Comparison of ENCODE assay signal across 28 mouse cellular contexts in genomic region chrX:86950940-86951339, GRCm38 (mm10).
DNase-seq lines count a peak whose midpoint lies in the region; ATAC-seq and TF ChIP-seq lines count a peak whose summit lies in the region.
"Had no signal": no experiment of that assay in that cellular context is flagged by ENCODE, and none has a peak within 500 bp of the region (broad histone marks: within the 10 kb centered on the region; RNA-seq: fewer than 3 reads in every experiment).

No protein-coding gene starts in this region.

- dilution Hi-C loops in CH12.LX (cut with MboI; ENCODE audit: extremely low pct_ligation_motif_present, extremely low pct_unique_long_range_greater_than_20kb, low sequenced_read_pairs) = no loop called here

- no peak overlapping the region for H3K4me2 ChIP-seq in CH12.LX (ENCODE audit: insufficient read depth, low read depth, poor library complexity, severe bottlenecking)
- H3K4me2 ChIP-seq: embryonic facial prominence, embryonic 12.5 days; embryonic facial prominence, embryonic 15.5 days; heart, embryonic 12.5 days; heart, embryonic 15.5 days; hindbrain, embryonic 14.5 days had no signal

- no peaks in the 10 kb centered on the region for H3K36me3 ChIP-seq in megakaryocyte, embryonic 14.5 days (replicated peaks; ENCODE audit: low read length)
- H3K36me3 ChIP-seq in CH12.LX (replicated peaks in 1 of 2; ENCODE audit: control insufficient read depth in 1 of 2, insufficient read depth in 1 of 2, low read length in 1 of 2) = no peaks in the 10 kb centered on the region
- H3K36me3 ChIP-seq: embryonic facial prominence, embryonic 12.5 days; embryonic facial prominence, embryonic 15.5 days; G1E; heart, embryonic 12.5 days; heart, embryonic 15.5 days had no signal

- no peak overlapping the region for H3K27ac ChIP-seq in CH12.LX (ENCODE audit: insufficient read depth, low read depth)
- H3K27ac ChIP-seq: embryonic facial prominence, embryonic 12.5 days; embryonic facial prominence, embryonic 15.5 days; heart, embryonic 15.5 days; hindbrain, embryonic 14.5 days; hindbrain, postnatal 0 days had no signal

- ATAC-seq in megakaryocyte, adult 5-6 weeks (ENCODE audit: poor library complexity, severe bottlenecking) = no peak
- ATAC-seq in hematopoietic stem cell, adult 5-6 weeks (replicated peaks in 1 of 2; ENCODE audit: insufficient read depth in 1 of 2, low FRiP score in 2 of 2, low TSS enrichment in 1 of 2, low read depth in 1 of 2, poor library complexity in 2 of 2, severe bottlenecking in 2 of 2) = peak; percentile 72 to 87
- no peak for ATAC-seq in megakaryocyte-erythroid progenitor cell, adult 5-6 weeks (replicated peaks; ENCODE audit: low FRiP score, low TSS enrichment, poor library complexity, severe bottlenecking)
- ATAC-seq: forebrain, embryonic 14.5 days; forebrain, postnatal 0 days; hindbrain, postnatal 0 days; inflammation-experienced regulatory T-cells, adult 6 months; intestine, embryonic 16.5 days; Patski had no signal

- TF ChIP-seq CTCF in CH12.LX (conservative IDR thresholded peaks at IDR 0.05 in 1 of 2, IDR thresholded peaks at IDR 0.05 in 1 of 2; ENCODE audit: low read depth in 2 of 2, low read length in 2 of 2) = no peak
- TF ChIP-seq CTCF in brain, embryonic 14.5 days (IDR thresholded peaks at IDR 0.05; ENCODE audit: borderline replicate concordance, extremely low read depth, insufficient read depth, insufficient read length) = no peak

- TF ChIP-seq EP300 in CH12.LX (IDR thresholded peaks at IDR 0.05; ENCODE audit: low read length) = no peak

- H3K9me3 ChIP-seq in megakaryocyte, embryonic 14.5 days = no peaks in the 10 kb centered on the region
- H3K9me3 ChIP-seq in CH12.LX (replicated peaks; ENCODE audit: low read length) = no peaks in the 10 kb centered on the region
- H3K9me3 ChIP-seq: embryonic facial prominence, embryonic 12.5 days; embryonic facial prominence, embryonic 15.5 days; G1E; heart, embryonic 12.5 days; heart, embryonic 15.5 days had no signal

- H3K4me1 ChIP-seq in megakaryocyte, embryonic 14.5 days = no peaks in the 10 kb centered on the region
- H3K4me1 ChIP-seq in CH12.LX (ENCODE audit: control insufficient read depth in 1 of 2, insufficient read depth in 2 of 2) = peaks cover 0 to 13% of the 10 kb centered on the region in 2 experiments; a peak in 2 of 4 replicates
- H3K4me1 ChIP-seq: embryonic facial prominence, embryonic 12.5 days; embryonic facial prominence, embryonic 15.5 days; heart, embryonic 12.5 days; heart, embryonic 15.5 days had no signal

- H3K9ac ChIP-seq in CH12.LX (ENCODE audit: insufficient read depth, low read depth) = no peak overlapping the region
- H3K9ac ChIP-seq: embryonic facial prominence, embryonic 12.5 days; embryonic facial prominence, embryonic 15.5 days; forebrain, postnatal 0 days; heart, embryonic 12.5 days; heart, embryonic 15.5 days; hindbrain, embryonic 14.5 days had no signal

- TF ChIP-seq RAD21 in CH12.LX (IDR thresholded peaks at IDR 0.05; ENCODE audit: low read depth, low read length) = no peak

- H3K4me3 ChIP-seq in megakaryocyte, embryonic 14.5 days (replicated peaks) = peak overlapping the region; percentile 76
- H3K4me3 ChIP-seq in CH12.LX (replicated peaks in 1 of 3; ENCODE audit: low read depth in 2 of 3, low read length in 2 of 3, poor library complexity in 1 of 3) = no peak overlapping the region
- H3K4me3 ChIP-seq: embryonic facial prominence, embryonic 12.5 days; embryonic facial prominence, embryonic 15.5 days; heart, embryonic 12.5 days; heart, embryonic 15.5 days had no signal

- no peak for TF ChIP-seq POLR2A in CH12.LX (IDR thresholded peaks at IDR 0.05; ENCODE audit: low read depth, low read length)
- no peak for TF ChIP-seq POLR2A in brain, embryonic 14.5 days (IDR thresholded peaks at IDR 0.05; ENCODE audit: borderline replicate concordance, extremely low read depth, insufficient read depth, insufficient read length, poor library complexity, severe bottlenecking)

- no peaks in the 10 kb centered on the region for H3K79me2 ChIP-seq in CH12.LX (replicated peaks; ENCODE audit: control insufficient read depth, extremely low read depth, insufficient read depth, poor library complexity, severe bottlenecking)

- peak; percentile 41 for DNase-seq in CH12.LX (ENCODE audit: extremely low read depth)
- peak; percentile 3 for DNase-seq in brain, embryonic 14.5 days (ENCODE audit: low read depth)
- DNase-seq in layer of hippocampus, adult 18-20 months (ENCODE audit: low spot score in 2 of 2) = no peak
- no peak for DNase-seq in cerebellum, adult 9-10 months
- DNase-seq: adrenal gland, adult 2 months; adrenal gland, postnatal 14 days; cerebellum, adult 2 months; cerebellum, postnatal 10 days; forebrain, postnatal 0 days; gastrocnemius, postnatal 14 days; heart, adult 18-20 months; heart, postnatal 10 days; heart, postnatal 36 days had no signal

- in situ Hi-C loops in CH12.LX (cut with MboI; ENCODE audit: low pct_ligation_motif_present, low pct_unique_long_range_greater_than_20kb, low sequenced_read_pairs) = no loop called here

- H3K27me3 ChIP-seq in megakaryocyte, embryonic 14.5 days (replicated peaks) = no peaks in the 10 kb centered on the region
- no peaks in the 10 kb centered on the region for H3K27me3 ChIP-seq in CH12.LX (replicated peaks)
- H3K27me3 ChIP-seq: embryonic facial prominence, embryonic 12.5 days; embryonic facial prominence, embryonic 15.5 days; heart, embryonic 12.5 days; heart, embryonic 15.5 days had no signal

TF ChIP-seq in CH12.LX, 34 proteins besides CTCF, POLR2A, EP300 and RAD21:
- TF ChIP-seq POLR2AphosphoS2 (IDR thresholded peaks at IDR 0.05; ENCODE audit: low read depth, low read length) (no peak), IRF4 (IDR thresholded peaks at IDR 0.05; ENCODE audit: low read depth, low read length) (peak; percentile 50; the same call in 1 of the 2 replicates), ETS1 (conservative IDR thresholded peaks at IDR 0.05; ENCODE audit: low read depth, low read length) (peak; percentile 29; the same call in 1 of the 2 replicates), BHLHE40 (IDR thresholded peaks at IDR 0.05; ENCODE audit: low read depth, low read length) (peak; percentile 71), HCFC1 (IDR thresholded peaks at IDR 0.05; ENCODE audit: low read depth, low read length) (no peak), USF1 (IDR thresholded peaks at IDR 0.05; ENCODE audit: low read depth, low read length) (no peak), NRF1 (IDR thresholded peaks at IDR 0.05; ENCODE audit: low read depth, low read length) (no peak), KAT2A (IDR thresholded peaks at IDR 0.05; ENCODE audit: insufficient replicate concordance, low read length) (no peak), PAX5 (IDR thresholded peaks at IDR 0.05; ENCODE audit: low read length) (no peak), ZMIZ1 (IDR thresholded peaks at IDR 0.05; ENCODE audit: low read depth, low read length) (no peak), MAZ (IDR thresholded peaks at IDR 0.05; ENCODE audit: low read depth, low read length) (no peak), CHD2 (IDR thresholded peaks at IDR 0.05; ENCODE audit: low read length) (no peak), MYC (IDR thresholded peaks at IDR 0.05; ENCODE audit: low read depth, low read length) (peak; percentile 57; the same call in 1 of the 2 replicates), MEF2A (IDR thresholded peaks at IDR 0.05; ENCODE audit: borderline replicate concordance, low read depth, low read length) (no peak), SIN3A (IDR thresholded peaks at IDR 0.05; ENCODE audit: low read length) (no peak), MAX (IDR thresholded peaks at IDR 0.05; ENCODE audit: low read length) (peak; percentile 51)
TF ChIP-seq in CH12.LX: peak in this region for 5.

Comparison
In these comparisons a context has a peak if more than half of its experiments do, and no peak if none do; other contexts are left out.
1. ATAC-seq: peak in hematopoietic stem cell, adult 5-6 weeks (2 of 2); none in megakaryocyte, adult 5-6 weeks (single experiment) and megakaryocyte-erythroid progenitor cell, adult 5-6 weeks (single experiment).
2. DNase-seq: peak in CH12.LX (single experiment) and brain, embryonic 14.5 days (single experiment); none in layer of hippocampus, adult 18-20 months (0 of 2) and cerebellum, adult 9-10 months (single experiment).